Mouse (Mus musculus) adrenal gland, postnatal 36 days (tissue): ENCODE measurements around the gene Stxbp6. TPM values are rescaled to one million over a fixed set of nuclear protein-coding genes. Genes with fewer than 3 reads are reported as not detected.
"Not testable (repeated sequence)": the region's sequence is repeated elsewhere in the genome, so short reads cannot be mapped to it uniquely, and the experiment has no call there.

ENCODE experiments used
- DNase-seq, 2 experiments: peaks; one replicate each; pipeline ENCODE4 v3.0.0; 2021; ENCODE audit warnings: mixed read lengths in 1 of 2
- long read RNA-seq, 2 experiments: library from polyadenylated mRNA; stranded (forward); transcript quantifications; one replicate each; pipeline ENCODE4 v2.0.0; 2021; ENCODE audit warnings: borderline sequencing depth in 2 of 2
- total RNA-seq, 2 experiments: library from RNA; stranded (reverse); gene quantifications; 2 replicates each; pipeline ENCODE4 v1.2.3; 2021

Stxbp6 gene
- total RNA-seq: 10 to 100 TPM; 16.7 to 22.2 TPM
- long read RNA-seq, experiment 1, full-length matches to known transcripts: 5 of 5 reads
- long read RNA-seq, experiment 1, partial matches to known transcripts: 0 of 5 reads
- long read RNA-seq, experiment 1, other reads (novel, unspliced or antisense): 0 of 5 reads
- long read RNA-seq, experiment 2, full-length matches to known transcripts: 2 of 2 reads
- long read RNA-seq, experiment 2, partial matches to known transcripts: 0 of 2 reads
- long read RNA-seq, experiment 2, other reads (novel, unspliced or antisense): 0 of 2 reads

- peak; percentile 92 to 94 for DNase-seq
These were observed at the start of gene Stxbp6 for GRCm38 (mm10) chr12:45074611-45075342. Gene Stxbp6 (minus strand): TSS chr12:45074709.

- not testable (repeated sequence) for DNase-seq
These were observed 28.4 kb upstream of the Stxbp6 start for GRCm38 (mm10) chr12:45102954-45103353.

GRCm38 (mm10) chr12:45093732-45094131, 19.2 kb upstream of the Stxbp6 start:
- no peak for DNase-seq

DNA sequence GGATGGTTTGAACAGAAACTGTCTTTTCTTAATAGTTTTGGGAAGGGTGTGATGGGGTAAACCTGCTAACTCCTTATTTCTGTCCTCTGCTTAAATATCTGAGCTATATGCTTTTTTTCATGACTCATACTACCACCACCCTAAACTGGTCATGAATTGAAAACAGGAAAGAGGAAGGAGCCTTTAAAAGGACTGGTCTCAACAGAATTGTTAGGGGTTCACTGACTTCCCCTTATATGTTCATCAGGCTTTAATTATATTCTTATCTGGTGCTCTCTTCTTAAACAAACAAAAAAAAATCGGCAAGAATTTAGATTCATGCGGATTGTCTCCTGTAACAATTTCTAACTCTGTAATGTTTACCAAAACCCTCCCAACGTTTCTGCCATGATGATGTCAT, 17.9 kb upstream of the Stxbp6 start:
- DNase-seq: no peak

DNA sequence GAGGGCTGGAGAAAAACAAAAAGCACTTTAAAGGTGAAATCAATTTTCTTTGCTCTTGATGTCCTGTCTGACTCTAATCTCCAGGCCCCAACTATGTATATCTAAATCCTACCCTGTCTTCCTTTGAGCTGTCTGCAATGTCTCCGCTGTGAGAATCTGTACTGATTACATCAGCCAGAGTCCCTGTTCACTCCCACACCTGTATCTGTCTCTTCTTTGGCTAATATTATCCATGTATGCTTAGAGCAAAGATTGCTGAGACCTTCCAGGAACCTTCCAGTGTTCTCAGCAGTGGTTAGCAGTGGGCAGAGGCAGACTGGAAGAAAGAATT, 8.6 kb upstream of the Stxbp6 start:
- DNase-seq: no peak

DNA sequence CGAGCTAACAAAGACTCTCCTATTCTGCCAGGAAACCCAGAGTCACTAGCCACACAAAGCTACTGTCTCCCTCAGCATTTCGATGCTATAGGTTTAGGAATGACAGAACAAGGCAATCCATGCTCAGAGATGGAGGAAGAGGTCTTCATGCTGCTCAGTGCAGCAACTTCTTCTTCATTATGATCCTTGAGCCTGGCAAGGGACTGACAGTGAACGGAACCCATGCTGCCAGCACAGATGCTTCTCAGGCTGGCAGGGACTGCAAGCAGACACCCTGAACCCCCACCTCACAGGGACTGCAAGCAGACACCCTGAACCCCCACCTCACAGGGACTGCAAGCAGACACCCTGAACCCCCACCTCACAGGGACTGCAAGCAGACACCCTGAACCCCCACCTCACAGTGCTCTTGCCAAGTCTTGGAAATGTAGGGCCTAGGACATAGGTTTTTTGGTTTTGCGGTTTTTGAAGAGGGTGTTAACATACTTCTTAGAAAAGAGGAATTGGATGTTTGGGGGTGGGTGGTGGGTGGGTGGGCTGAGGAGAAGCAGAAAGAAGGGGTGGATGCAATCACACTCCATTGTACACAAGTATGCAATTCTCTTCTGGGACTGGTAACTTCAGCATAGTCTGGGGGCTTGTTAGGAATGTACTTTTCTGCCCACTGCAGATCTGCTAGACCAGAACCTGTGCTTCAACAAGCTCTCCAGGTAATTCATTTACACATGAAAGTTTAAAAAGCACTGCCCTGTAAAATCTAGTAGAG, 8.1 kb upstream of the Stxbp6 start:
- no peak for DNase-seq

DNA sequence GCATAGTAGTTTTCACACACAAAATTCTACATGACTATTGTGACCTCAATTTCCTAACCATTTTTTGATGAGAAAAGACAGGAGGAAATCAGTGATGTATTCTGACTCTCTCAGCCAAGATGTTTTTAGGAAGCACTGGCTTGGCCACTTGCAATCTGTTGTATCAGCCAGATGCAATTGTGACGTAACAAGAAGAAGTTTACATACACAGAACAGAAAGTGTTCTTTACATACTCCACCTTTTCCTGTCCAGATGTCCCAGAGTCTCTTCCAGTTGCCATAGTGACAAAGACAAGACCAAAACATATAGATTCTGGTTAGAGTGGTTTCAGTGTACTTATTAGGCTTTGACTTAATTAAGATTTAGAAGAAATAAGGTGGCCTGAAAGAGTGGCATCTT, 7.1 kb upstream of the Stxbp6 start:
- DNase-seq: no peak

GRCm38 (mm10) chr12:45080753-45081122, 6.2 kb upstream of the Stxbp6 start:
- DNase-seq: no peak

- DNase-seq: no peak
These were observed 5.7 kb upstream of the Stxbp6 start for GRCm38 (mm10) chr12:45080036-45080752.

DNA sequence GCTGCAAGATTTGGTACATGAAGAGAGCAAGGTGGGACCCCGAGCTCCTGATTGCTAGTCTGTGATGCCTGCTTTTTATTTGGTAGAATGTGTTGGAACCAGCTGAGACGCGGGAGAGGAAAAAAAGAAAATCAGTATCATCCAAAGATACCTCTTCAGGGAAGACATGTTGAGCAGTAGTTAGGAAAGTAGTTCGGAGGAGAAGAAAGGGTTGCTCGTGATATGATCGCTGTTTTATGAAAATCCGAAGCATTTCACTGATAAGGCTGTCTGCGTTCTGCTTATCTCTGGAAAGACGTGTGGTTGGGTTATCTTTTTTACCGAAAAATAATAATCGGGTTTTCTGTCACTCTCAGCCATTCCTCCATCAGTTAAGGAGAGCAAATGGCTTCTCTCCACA, 1.1 kb upstream of the Stxbp6 start:
- DNase-seq: peak in 1 of 2 experiments; percentile 7

- peak; percentile 87 to 88 for DNase-seq
These were observed 387 bp downstream of the Stxbp6 start for GRCm38 (mm10) chr12:45074042-45074601.

DNA sequence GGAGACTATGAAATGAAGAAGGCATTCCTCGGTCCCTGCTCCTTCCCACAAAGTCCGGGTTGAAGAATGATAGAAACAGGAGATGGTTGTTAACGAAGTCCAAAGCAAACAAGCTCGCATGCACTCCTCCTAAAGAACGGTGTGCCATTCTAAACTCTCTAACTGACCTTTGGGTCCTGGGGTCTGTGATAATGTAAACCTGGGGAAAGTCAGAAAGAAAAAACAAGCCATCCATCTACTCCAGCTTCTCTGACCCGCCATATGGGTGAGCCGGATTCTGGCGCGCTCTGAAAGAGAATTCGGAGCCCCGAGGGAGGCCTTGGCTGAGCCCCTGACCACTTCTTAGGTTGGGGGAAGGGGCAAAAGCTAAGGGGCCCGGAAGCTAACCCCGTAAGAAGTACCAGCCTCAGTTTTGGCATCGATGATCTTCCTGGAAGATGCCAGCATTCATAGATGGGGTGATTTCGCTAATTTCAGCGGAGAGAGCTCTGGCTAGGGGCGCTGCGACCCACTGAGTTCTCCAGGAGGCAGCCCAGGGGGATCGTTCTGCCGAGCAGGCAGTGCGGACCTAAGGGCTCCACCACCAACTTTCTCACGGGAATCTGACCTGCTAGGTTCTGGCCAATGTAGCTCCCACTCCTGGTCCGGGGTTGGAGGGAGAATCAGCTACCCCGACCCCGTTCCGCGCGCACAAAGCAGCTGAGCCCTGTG, 1.0 kb downstream of the Stxbp6 start:
- no peak for DNase-seq

DNA sequence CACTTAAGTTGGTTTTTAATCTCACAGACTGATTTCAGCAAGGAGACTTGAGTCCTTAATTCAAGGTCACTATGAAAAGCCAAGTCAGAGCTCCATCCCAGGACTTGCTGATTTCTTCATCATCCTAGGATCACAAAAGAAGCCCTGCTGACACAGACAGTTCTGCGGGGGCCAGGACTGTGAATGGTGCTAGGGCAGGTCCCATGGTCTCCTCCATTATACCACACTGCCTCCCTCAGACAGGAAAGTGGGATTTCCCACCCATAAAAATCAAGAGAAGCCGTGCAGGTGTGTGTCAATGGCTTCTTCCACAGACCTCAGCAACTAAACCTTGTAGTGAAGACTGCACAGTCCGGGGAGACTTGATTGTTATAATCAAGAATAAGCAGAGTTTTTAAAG, 2.3 kb downstream of the Stxbp6 start:
- no peak for DNase-seq

GRCm38 (mm10) chr12:45070186-45070585, 4.3 kb downstream of the Stxbp6 start:
- no peak for DNase-seq

DNA sequence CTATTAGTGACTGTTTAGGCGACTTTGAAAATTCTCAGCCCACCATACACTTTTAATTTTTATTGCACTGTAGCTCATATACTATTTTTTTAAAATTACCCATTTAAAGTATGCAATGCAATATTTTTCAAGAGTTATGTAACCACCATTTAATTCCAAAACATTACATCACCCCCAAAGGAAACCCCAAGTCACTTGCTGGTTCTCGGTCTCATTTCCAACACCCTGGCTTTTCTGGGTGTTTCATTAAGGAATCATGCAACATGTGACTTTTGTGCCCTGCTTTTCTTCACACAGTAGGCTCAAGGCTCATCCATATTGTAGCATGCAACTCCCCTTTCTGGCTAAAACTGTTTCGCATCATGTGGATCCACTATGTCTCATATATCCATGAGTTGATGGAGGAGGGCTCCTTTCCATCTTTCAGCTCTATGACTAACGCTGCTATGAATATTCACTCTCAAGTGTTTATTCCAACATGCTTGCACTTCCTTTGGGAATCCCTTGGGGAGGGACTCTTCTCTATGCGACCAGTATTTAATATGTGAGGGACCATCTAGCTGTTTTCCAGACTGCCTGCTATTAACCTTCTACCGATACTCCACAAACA, 6.3 kb downstream of the Stxbp6 start:
- DNase-seq: no peak

DNA sequence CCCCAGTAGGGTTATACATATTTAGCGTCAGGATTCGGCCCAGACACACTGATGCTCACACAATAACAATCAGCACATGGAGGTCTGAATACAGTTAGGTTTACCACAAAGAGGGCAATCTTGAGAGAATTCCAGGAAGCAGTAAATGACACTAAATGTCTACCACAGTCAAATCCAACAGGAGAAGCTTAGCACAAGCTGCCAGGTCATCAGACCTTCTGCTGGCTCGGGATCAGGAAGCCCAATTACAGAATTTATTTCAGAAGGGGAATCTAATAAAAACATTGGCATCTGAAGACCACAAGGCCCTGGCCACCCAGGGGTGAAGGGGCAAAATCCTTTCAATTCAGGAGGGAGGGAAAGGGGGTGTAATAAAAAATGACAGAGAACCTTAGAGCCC, 6.8 kb downstream of the Stxbp6 start:
- no peak for DNase-seq

DNA sequence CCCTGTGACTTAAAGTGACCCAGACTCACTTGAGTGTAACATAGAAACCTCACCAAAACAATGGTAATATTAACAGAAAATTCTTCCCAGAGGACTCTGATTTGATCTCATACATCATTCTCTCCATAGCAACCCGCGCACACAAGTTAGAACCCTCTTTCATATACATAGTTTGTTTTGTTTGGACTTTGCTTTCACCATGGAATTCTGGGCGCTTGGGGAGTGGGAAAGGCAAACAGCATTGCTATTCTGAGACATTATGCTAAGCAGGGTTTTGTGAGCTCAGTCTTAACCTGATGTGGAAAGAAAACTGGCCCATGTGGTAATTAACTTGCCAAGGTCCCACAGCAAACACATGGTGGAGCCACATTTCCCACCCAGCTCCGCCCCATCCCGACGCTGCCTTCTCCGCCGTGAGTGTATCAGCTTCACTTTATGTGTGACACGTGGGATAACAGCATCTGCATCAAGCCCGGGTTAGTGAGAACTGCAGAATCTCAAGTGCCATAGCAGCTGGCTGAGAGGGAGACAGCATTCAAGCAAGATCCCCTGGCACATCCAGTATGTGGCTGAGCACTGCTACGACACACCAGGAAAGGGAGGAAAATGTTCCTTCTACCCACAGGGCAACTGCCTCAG, 7.3 kb downstream of the Stxbp6 start:
- no peak for DNase-seq

DNA sequence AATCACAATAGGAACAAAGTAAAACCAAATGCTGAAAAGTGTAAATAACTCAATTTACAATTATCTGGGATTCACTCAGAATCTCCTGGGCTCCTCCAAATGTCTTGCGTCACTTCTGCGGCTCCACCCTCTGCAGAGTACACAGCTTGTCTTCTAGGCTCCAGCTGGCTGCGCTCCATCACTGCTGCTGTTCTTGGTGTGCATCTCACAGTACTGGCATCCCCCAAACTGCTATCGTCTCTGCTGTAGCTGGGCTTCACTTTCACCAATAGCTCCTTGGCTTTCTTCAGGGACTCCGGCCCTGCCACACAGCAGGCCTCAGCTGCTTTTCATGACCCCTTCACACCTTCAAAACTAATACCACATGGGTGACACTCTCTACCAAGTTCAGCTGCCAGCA, 10.9 kb downstream of the Stxbp6 start:
- DNase-seq: peak in 1 of 2 experiments; percentile 44

DNA sequence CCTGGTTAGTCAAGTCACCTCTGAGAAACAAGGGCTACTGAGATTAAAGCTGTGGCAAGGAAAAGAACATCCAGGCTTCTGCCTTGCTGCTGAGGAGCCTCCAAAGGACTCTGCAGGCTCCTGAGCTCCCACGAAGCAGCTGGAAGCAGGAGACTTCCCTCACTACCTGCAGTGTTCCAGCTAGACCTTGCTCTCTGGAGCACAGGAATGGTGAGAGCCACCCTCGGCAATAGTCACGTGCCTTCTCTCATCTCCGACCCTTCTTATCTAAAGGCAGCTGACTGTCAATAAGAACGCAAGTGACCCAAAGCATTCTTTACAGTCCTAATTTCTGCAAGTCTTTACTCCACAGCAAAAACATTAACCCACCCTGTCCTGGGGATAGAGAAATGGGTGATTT, 13.2 kb downstream of the Stxbp6 start:
- no peak for DNase-seq

DNA sequence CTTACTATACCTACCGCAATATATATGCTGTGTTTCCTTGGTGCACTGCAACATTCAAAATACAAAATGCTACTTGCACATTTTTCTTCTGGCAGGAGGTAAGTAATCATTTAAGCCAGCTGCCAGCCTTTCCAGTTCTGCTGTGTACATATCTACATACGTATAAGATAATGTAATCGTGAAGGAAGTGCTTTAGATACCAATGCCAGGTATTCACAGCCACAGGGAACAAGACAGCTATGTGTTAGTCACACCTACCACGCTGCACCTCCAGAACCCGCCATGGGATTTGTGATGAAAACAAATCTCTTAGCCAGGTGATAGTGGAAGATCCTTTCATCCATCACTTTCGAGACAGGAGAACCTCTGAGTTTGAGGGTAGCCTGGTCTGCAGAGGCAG, 13.7 kb downstream of the Stxbp6 start:
- DNase-seq: no peak

DNA sequence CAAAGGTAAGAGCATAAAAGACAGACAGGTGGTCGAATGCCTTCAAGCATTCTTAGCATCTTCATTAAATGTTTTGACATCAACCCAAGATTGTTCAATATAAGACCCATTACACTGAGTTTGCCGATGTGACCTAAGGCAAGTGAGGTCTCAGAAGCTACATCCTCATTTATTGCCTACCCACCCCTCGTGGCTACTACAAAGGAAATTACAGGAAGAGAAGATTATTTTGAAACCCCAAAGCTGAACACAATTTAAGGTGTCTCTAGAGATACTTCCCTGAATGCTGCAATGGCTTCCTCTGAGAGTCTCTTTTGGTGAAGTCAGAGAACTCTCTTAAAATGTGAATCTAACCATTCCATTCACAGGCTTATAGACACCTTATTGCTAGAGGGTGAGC, 16.5 kb downstream of the Stxbp6 start:
- no peak for DNase-seq
